Mouse (Mus musculus) neural tube, embryonic 14.5 days (tissue): ENCODE data around the gene Trip11. TPM values are rescaled to one million over a fixed set of nuclear protein-coding genes. Genes with fewer than 3 reads are reported as not detected.

Experiments
- ATAC-seq: fragments of 200-750 bp; cut with Nextera tagmentation; 2 replicates; pipeline ENCODE4 v1.8.0; 2017; ENCODE audit warnings: low read depth, mild to moderate bottlenecking, moderate TSS enrichment, moderate library complexity
- H3K27ac ChIP-seq: fragments of 300-500 bp; sonication (generic); 2 replicates; pipeline ENCODE4 v1.5.1; 2014; ENCODE audit warnings: low read depth, mild to moderate bottlenecking, control low read depth, low read length, moderate library complexity, mixed read lengths
- H3K27me3 ChIP-seq: fragments of 300-500 bp; sonication (generic); 2 replicates; pipeline ENCODE4 v1.6.1; 2014; ENCODE audit warnings: low read length; ENCODE audit not compliant: control insufficient read depth, insufficient read depth
- H3K36me3 ChIP-seq: fragments of 300-500 bp; sonication (generic); 2 replicates; pipeline ENCODE4 v1.6.1; 2014; ENCODE audit warnings: low read length, mixed read lengths; ENCODE audit not compliant: control insufficient read depth, insufficient read depth
- H3K4me1 ChIP-seq: fragments of 300-500 bp; sonication (generic); 2 replicates; pipeline ENCODE4 v1.6.1; 2014; ENCODE audit warnings: low read length; ENCODE audit not compliant: control insufficient read depth, insufficient read depth
- H3K4me2 ChIP-seq: fragments of 300-500 bp; sonication (generic); 2 replicates; pipeline ENCODE4 v1.6.1; 2014; ENCODE audit warnings: mild to moderate bottlenecking, low read depth, low read length, control low read depth
- H3K4me3 ChIP-seq: fragments of 300-500 bp; sonication (generic); 2 replicates; pipeline ENCODE4 v1.5.1; 2014; ENCODE audit warnings: low read depth, low read length, control low read depth, mixed read lengths
- H3K9ac ChIP-seq: fragments of 300-500 bp; sonication (generic); replicated peaks from 2 replicates; pipeline ENCODE4 v1.6.1; 2014; ENCODE audit warnings: low read depth, mild to moderate bottlenecking, control low read depth, low read length, mixed read lengths
- H3K9me3 ChIP-seq: fragments of 300-500 bp; sonication (generic); 2 replicates; pipeline ENCODE4 v1.6.1; 2016; ENCODE audit warnings: low read length; ENCODE audit not compliant: control insufficient read depth
- WGBS: fragments of 180-500 bp; shearing (Covaris S2); extraction: QIAGEN DNeasy Blood & Tissue Kit; methylation state at CpG from one replicate; pipeline ENCODE4 v1.1.7; 2014; 5-methylcytosine and 5-hydroxymethylcytosine counted together
- polyA plus RNA-seq: library from polyadenylated mRNA; unstranded; fragments of >200 nt; fragmentation: Nextera tagmentation; extraction: Ambion mirVana; gene quantifications from 2 replicates; pipeline ENCODE4 v1.2.1, GENCODE M21; 2014

Gene Trip11
- polyA plus RNA-seq, 1 experiment from 2014 or later = 31.9 TPM

- ATAC-seq = no peak
- 46% methylated on average over 9 of the region's 9 CpGs for WGBS
- H3K4me1 ChIP-seq = no peaks in the 10 kb centered on the region
- peaks cover 4% of the 10 kb centered on the region; the same call in 1 of the 2 replicates for H3K27me3 ChIP-seq
- H3K9ac ChIP-seq = no peak overlapping the region
- no peaks in the 10 kb centered on the region for H3K36me3 ChIP-seq
- H3K4me2 ChIP-seq = peak overlapping the region; percentile 92
- H3K4me3 ChIP-seq = peak overlapping the region; percentile 43; the same call in 1 of the 2 replicates
- no peaks in the 10 kb centered on the region for H3K9me3 ChIP-seq
- no peak overlapping the region for H3K27ac ChIP-seq
Measured at GRCm38 (mm10) chr12:101819570-101819969, 93.5 kb downstream of the Trip11 start.

DNA sequence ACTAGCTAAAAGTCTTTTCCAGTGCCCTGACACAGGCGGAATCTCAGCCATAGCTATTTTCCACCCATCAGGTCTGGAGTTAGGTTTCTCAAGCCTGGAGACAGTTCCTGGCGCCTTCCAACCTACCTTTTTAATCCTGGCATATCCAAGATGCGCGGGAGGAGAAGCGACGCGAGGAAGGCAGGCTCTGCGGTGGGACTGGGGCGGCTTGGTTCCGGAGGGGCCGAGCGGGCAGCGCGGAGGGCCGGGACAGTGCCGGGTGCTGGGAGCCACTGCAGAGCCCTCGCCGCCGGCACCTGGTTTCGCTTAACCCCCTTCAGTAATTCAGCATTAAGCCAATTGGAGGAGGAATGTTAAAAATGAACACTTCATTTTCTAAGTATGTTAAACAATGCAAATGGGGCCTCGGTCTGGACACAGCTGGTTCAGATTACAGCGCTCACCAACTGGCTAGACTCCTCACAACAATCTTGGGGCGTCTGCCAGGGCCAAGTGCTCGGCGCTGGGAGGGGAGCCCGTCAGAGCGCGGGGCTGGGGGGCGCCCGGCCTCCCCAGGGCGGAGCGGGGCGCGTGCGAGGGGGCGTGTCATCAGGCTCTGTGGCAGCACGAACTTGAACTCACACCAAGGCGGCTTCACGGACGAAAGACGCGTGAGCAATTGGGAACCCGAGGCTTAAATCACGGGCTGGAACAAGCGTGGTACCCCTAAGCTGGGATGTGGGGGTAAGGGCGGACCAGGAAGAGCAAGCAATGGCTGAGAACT lies 94.3 kb downstream of the Trip11 start, which contains the start of gene Fbln5:
Gene Fbln5, minus strand, starts transcription at position 448 of the 763 bp plus-strand sequence.
- Histone ChIP-seq H3K4me2 (peak within 1 kb of the TSS; percentile 92), H3K4me1 (no peaks in the 10 kb centered on the region), H3K27ac (no peak within 1 kb of the TSS), H3K9ac (peak within 1 kb of the TSS; percentile 35), H3K9me3 (no peaks in the 10 kb centered on the region), H3K4me3 (peak within 1 kb of the TSS; percentile 43), H3K27me3 (peaks cover 4% of the 10 kb centered on the region; the same call in 1 of the 2 replicates), H3K36me3 (no peaks in the 10 kb centered on the region)
- peak; percentile 86 for ATAC-seq
- under 1% methylated on average over 46 of the region's 46 CpGs for WGBS

- Histone ChIP-seq H3K9me3 (no peaks in the 10 kb centered on the region), H3K27ac (no peak overlapping the region), H3K27me3 (peaks cover 4% of the 10 kb centered on the region; the same call in 1 of the 2 replicates), H3K9ac (peak overlapping the region; percentile 35; the same call in 1 of the 2 replicates), H3K4me3 (peak overlapping the region; percentile 43), H3K4me2 (peak overlapping the region; percentile 92), H3K4me1 (no peaks in the 10 kb centered on the region), H3K36me3 (no peaks in the 10 kb centered on the region)
- WGBS = 37% methylated on average over 11 of the region's 11 CpGs
- ATAC-seq = no peak
Measured at GRCm38 (mm10) chr12:101818246-101818607, 94.8 kb downstream of the Trip11 start.

- Histone ChIP-seq H3K4me2 (no peak overlapping the region), H3K9ac (no peak overlapping the region), H3K4me3 (no peak overlapping the region), H3K27me3 (peaks cover 4% of the 10 kb centered on the region; the same call in 1 of the 2 replicates), H3K4me1 (no peaks in the 10 kb centered on the region), H3K27ac (no peak overlapping the region), H3K9me3 (no peaks in the 10 kb centered on the region), H3K36me3 (no peaks in the 10 kb centered on the region)
- WGBS = 41% methylated on average over 5 of the region's 5 CpGs
- no peak for ATAC-seq
Measured at GRCm38 (mm10) chr12:101816810-101817209, 96.3 kb downstream of the Trip11 start.

- Histone ChIP-seq H3K4me3 (no peak overlapping the region), H3K9ac (no peak overlapping the region), H3K9me3 (no peaks in the 10 kb centered on the region), H3K36me3 (no peaks in the 10 kb centered on the region), H3K4me1 (no peaks in the 10 kb centered on the region), H3K27me3 (peaks cover 4% of the 10 kb centered on the region; the same call in 1 of the 2 replicates), H3K4me2 (no peak overlapping the region), H3K27ac (no peak overlapping the region)
- ATAC-seq = no peak
- WGBS = 89% methylated on average over 6 of the region's 6 CpGs
Measured at GRCm38 (mm10) chr12:101815796-101816195, 97.3 kb downstream of the Trip11 start.

DNA sequence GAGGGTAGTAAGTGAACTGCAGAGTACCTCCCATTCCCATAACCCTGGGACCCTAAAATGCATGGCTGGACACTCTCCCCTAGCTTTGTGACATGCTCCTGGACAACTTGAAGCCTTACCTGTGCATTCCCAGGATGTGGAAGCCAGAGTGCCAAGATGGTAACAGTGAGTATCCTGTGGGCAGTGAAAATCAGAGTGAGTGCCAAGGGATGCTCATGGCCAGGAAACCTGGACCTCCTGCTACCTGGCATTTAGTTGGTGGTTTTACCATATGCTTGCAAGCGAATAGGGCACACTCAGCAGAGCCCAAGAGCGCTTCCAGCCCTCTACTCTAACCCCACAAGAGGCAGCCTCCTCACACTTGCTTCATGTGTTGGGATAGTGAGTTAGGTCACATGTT lies 98.6 kb downstream of the Trip11 start:
- H3K27me3 ChIP-seq = peaks cover 4% of the 10 kb centered on the region; the same call in 1 of the 2 replicates
- H3K36me3 ChIP-seq = no peaks in the 10 kb centered on the region
- no peaks in the 10 kb centered on the region for H3K9me3 ChIP-seq
- 96% methylated on average over 2 of the region's 2 CpGs for WGBS
- no peaks in the 10 kb centered on the region for H3K4me1 ChIP-seq
- H3K9ac ChIP-seq = no peak overlapping the region
- no peak overlapping the region for H3K4me2 ChIP-seq
- H3K27ac ChIP-seq = no peak overlapping the region
- H3K4me3 ChIP-seq = no peak overlapping the region
- no peak for ATAC-seq

DNA sequence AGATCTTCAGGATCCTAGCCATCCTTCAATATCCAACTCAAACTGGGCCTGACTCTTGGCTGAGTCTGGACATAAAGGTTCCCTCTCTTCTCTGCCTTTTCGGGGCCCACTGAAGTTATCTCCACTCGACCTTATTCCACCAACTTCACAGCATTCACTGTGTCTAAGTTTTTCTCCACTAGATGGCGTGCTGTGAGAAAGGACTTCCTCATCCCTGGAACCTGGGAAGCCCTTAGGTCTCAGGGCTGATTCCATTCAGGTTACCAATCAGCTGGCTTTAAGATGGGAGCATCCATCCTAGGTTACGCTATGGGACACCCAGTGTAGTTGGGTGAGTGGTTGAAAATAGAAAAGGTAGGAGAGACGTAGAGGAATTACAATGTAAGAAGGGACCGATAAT lies 101.9 kb downstream of the Trip11 start:
- Histone ChIP-seq H3K27ac (no peak overlapping the region), H3K4me2 (no peak overlapping the region), H3K27me3 (no peaks in the 10 kb centered on the region), H3K4me3 (no peak overlapping the region), H3K4me1 (no peaks in the 10 kb centered on the region), H3K36me3 (no peaks in the 10 kb centered on the region), H3K9me3 (no peaks in the 10 kb centered on the region), H3K9ac (no peak overlapping the region)
- WGBS = 66% methylated on average over 6 of the region's 6 CpGs
- ATAC-seq = no peak

- H3K36me3 ChIP-seq = no peaks in the 10 kb centered on the region
- no peaks in the 10 kb centered on the region for H3K9me3 ChIP-seq
- no peak for ATAC-seq
- H3K4me2 ChIP-seq = no peak overlapping the region
- WGBS = 75% methylated on average over 2 of the region's 2 CpGs
- H3K9ac ChIP-seq = no peak overlapping the region
- no peak overlapping the region for H3K27ac ChIP-seq
- no peaks in the 10 kb centered on the region for H3K4me1 ChIP-seq
- no peaks in the 10 kb centered on the region for H3K27me3 ChIP-seq
- no peak overlapping the region for H3K4me3 ChIP-seq
Measured at GRCm38 (mm10) chr12:101810515-101810914, 102.6 kb downstream of the Trip11 start.

GRCm38 (mm10) chr12:101807400-101807799 lies 105.7 kb downstream of the Trip11 start:
- no peaks in the 10 kb centered on the region for H3K9me3 ChIP-seq
- WGBS = 81% methylated on average over 2 of the region's 2 CpGs
- no peak overlapping the region for H3K9ac ChIP-seq
- ATAC-seq = no peak
- H3K4me2 ChIP-seq = no peak overlapping the region
- no peaks in the 10 kb centered on the region for H3K4me1 ChIP-seq
- H3K36me3 ChIP-seq = no peaks in the 10 kb centered on the region
- no peaks in the 10 kb centered on the region for H3K27me3 ChIP-seq
- no peak overlapping the region for H3K4me3 ChIP-seq
- no peak overlapping the region for H3K27ac ChIP-seq
